Mouse (Mus musculus) stomach, embryonic 16.5 days (tissue): ENCODE measurements at regions not wholly inside any gene's neighbourhood (a gene's known extent, or its start where the extent isn't known, plus 50 kb on each side); places are given as distances from the start of the nearest gene placed in this dataset.

ENCODE experiments used
- ATAC-seq: fragments of 200-750 bp; cut with Nextera tagmentation; 2 replicates; pipeline ENCODE4 v1.8.0; 2017; ENCODE audit warnings: moderate number of reproducible peaks, moderate TSS enrichment; ENCODE audit not compliant: insufficient read depth, low FRiP score
- H3K27ac ChIP-seq: fragments of 300-500 bp; sonication (generic); 2 replicates; pipeline ENCODE4 v1.5.1; 2014; ENCODE audit warnings: low read length
- H3K27me3 ChIP-seq: fragments of 300-500 bp; sonication (generic); 2 replicates; pipeline ENCODE4 v1.6.1; 2014; ENCODE audit warnings: low read length, control low read depth, mixed read lengths; ENCODE audit not compliant: control insufficient read depth, insufficient read depth
- H3K36me3 ChIP-seq: fragments of 300-500 bp; sonication (generic); 2 replicates; pipeline ENCODE4 v1.6.1; 2014; ENCODE audit warnings: low read length; ENCODE audit not compliant: control insufficient read depth, insufficient read depth
- H3K4me1 ChIP-seq: fragments of 300-500 bp; sonication (generic); 2 replicates; pipeline ENCODE4 v1.6.1; 2014; ENCODE audit warnings: low read length, control low read depth, mixed read lengths; ENCODE audit not compliant: control insufficient read depth, insufficient read depth
- H3K4me2 ChIP-seq: fragments of 300-500 bp; sonication (generic); 2 replicates; pipeline ENCODE4 v1.6.1; 2014; ENCODE audit warnings: low read depth, low read length, mixed read lengths
- H3K4me3 ChIP-seq: fragments of 300-500 bp; sonication (generic); replicated peaks from 2 replicates; pipeline ENCODE4 v1.5.1; 2014; ENCODE audit warnings: mild to moderate bottlenecking, low read length
- H3K9ac ChIP-seq: fragments of 300-500 bp; sonication (generic); 2 replicates; pipeline ENCODE4 v1.6.1; 2014; ENCODE audit warnings: low read length
- H3K9me3 ChIP-seq: fragments of 300-500 bp; sonication (generic); replicated peaks from 2 replicates; pipeline ENCODE4 v1.6.1; 2016; ENCODE audit warnings: low read length, control low read depth; ENCODE audit not compliant: control insufficient read depth
- WGBS: fragments of 180-500 bp; shearing (Covaris S2); extraction: QIAGEN DNeasy Blood & Tissue Kit; methylation state at CpG from one replicate; pipeline ENCODE4 v1.1.7; 2014; 5-methylcytosine and 5-hydroxymethylcytosine counted together

GRCm38 (mm10) chr13:59323441-59323840 is 261.6 kb downstream of the Agtpbp1 start:
- 38% methylated on average over 5 of the region's 5 CpGs for WGBS
- no peak for ATAC-seq
- Histone ChIP-seq H3K9me3 (no peaks in the 10 kb centered on the region), H3K4me2 (no peak overlapping the region), H3K36me3 (no peaks in the 10 kb centered on the region), H3K9ac (no peak overlapping the region), H3K4me1 (no peaks in the 10 kb centered on the region), H3K27ac (no peak overlapping the region), H3K4me3 (no peak overlapping the region), H3K27me3 (no peaks in the 10 kb centered on the region)

GRCm38 (mm10) chr13:59320261-59320660 is 264.8 kb downstream of the Agtpbp1 start:
- no peaks in the 10 kb centered on the region for H3K36me3 ChIP-seq
- WGBS = 82% methylated on average over 5 of the region's 5 CpGs
- H3K27me3 ChIP-seq = no peaks in the 10 kb centered on the region
- H3K4me1 ChIP-seq = no peaks in the 10 kb centered on the region
- H3K9me3 ChIP-seq = no peaks in the 10 kb centered on the region
- no peak overlapping the region for H3K27ac ChIP-seq
- no peak overlapping the region for H3K4me3 ChIP-seq
- no peak for ATAC-seq
- no peak overlapping the region for H3K9ac ChIP-seq
- H3K4me2 ChIP-seq = no peak overlapping the region

- Histone ChIP-seq H3K9ac (no peak overlapping the region), H3K4me1 (no peaks in the 10 kb centered on the region), H3K4me2 (no peak overlapping the region), H3K9me3 (no peaks in the 10 kb centered on the region), H3K27me3 (no peaks in the 10 kb centered on the region), H3K4me3 (no peak overlapping the region), H3K27ac (no peak overlapping the region), H3K36me3 (no peaks in the 10 kb centered on the region)
- ATAC-seq = no peak
- WGBS = 56% methylated on average over 16 of the region's 16 CpGs
Measured at GRCm38 (mm10) chr13:59317458-59318005, 267.5 kb downstream of the Agtpbp1 start.

- WGBS = 46% methylated on average over 3 of the region's 3 CpGs
- Histone ChIP-seq H3K4me1 (no peaks in the 10 kb centered on the region), H3K4me3 (no peak overlapping the region), H3K27me3 (no peaks in the 10 kb centered on the region), H3K9me3 (no peaks in the 10 kb centered on the region), H3K27ac (no peak overlapping the region), H3K36me3 (no peaks in the 10 kb centered on the region), H3K4me2 (no peak overlapping the region), H3K9ac (no peak overlapping the region)
- no peak for ATAC-seq
Measured at GRCm38 (mm10) chr13:59315811-59316210, 269.2 kb downstream of the Agtpbp1 start.

GRCm38 (mm10) chr13:59314419-59314818 is 270.6 kb downstream of the Agtpbp1 start:
- no peaks in the 10 kb centered on the region for H3K9me3 ChIP-seq
- WGBS = 56% methylated on average over 1 of the region's 1 CpGs
- no peaks in the 10 kb centered on the region for H3K36me3 ChIP-seq
- no peak overlapping the region for H3K9ac ChIP-seq
- no peak overlapping the region for H3K27ac ChIP-seq
- H3K4me1 ChIP-seq = no peaks in the 10 kb centered on the region
- no peak overlapping the region for H3K4me3 ChIP-seq
- H3K4me2 ChIP-seq = no peak overlapping the region
- no peaks in the 10 kb centered on the region for H3K27me3 ChIP-seq
- ATAC-seq = no peak

GRCm38 (mm10) chr13:59313725-59314330 is 271.2 kb downstream of the Agtpbp1 start:
- ATAC-seq = no peak
- Histone ChIP-seq H3K27ac (no peak overlapping the region), H3K4me2 (no peak overlapping the region), H3K9ac (no peak overlapping the region), H3K4me3 (no peak overlapping the region), H3K36me3 (no peaks in the 10 kb centered on the region), H3K4me1 (no peaks in the 10 kb centered on the region), H3K27me3 (no peaks in the 10 kb centered on the region), H3K9me3 (no peaks in the 10 kb centered on the region)
- WGBS = 83% methylated on average over 7 of the region's 7 CpGs

- no peak overlapping the region for H3K27ac ChIP-seq
- ATAC-seq = no peak
- WGBS = 8% methylated on average over 5 of the region's 5 CpGs
- H3K4me1 ChIP-seq = no peaks in the 10 kb centered on the region
- no peak overlapping the region for H3K9ac ChIP-seq
- H3K36me3 ChIP-seq = no peaks in the 10 kb centered on the region
- H3K27me3 ChIP-seq = no peaks in the 10 kb centered on the region
- H3K4me2 ChIP-seq = no peak overlapping the region
- H3K4me3 ChIP-seq = no peak overlapping the region
- H3K9me3 ChIP-seq = no peaks in the 10 kb centered on the region
Measured at GRCm38 (mm10) chr13:59292905-59293304, 292.1 kb downstream of the Agtpbp1 start.

GRCm38 (mm10) chr13:59289127-59289526 is 295.9 kb downstream of the Agtpbp1 start:
- H3K36me3 ChIP-seq = no peaks in the 10 kb centered on the region
- no peaks in the 10 kb centered on the region for H3K27me3 ChIP-seq
- H3K4me3 ChIP-seq = no peak overlapping the region
- H3K4me1 ChIP-seq = no peaks in the 10 kb centered on the region
- no peak overlapping the region for H3K9ac ChIP-seq
- H3K4me2 ChIP-seq = no peak overlapping the region
- WGBS = 75% methylated on average over 11 of the region's 11 CpGs
- H3K27ac ChIP-seq = no peak overlapping the region
- no peaks in the 10 kb centered on the region for H3K9me3 ChIP-seq
- ATAC-seq = no peak

GRCm38 (mm10) chr13:59281199-59281598 is 303.8 kb downstream of the Agtpbp1 start:
- 79% methylated on average over 5 of the region's 5 CpGs for WGBS
- ATAC-seq = no peak
- no peak overlapping the region for H3K27ac ChIP-seq

More at GRCm38 (mm10) chr13:59281199-59281598, 303.8 kb downstream of the Agtpbp1 start:
- Histone ChIP-seq H3K9ac (no peak overlapping the region), H3K4me3 (no peak overlapping the region), H3K27me3 (no peaks in the 10 kb centered on the region), H3K4me1 (0 out of 2 replicates have a peak, but pooled peaks cover 3% of the 10 kb centered on the region), H3K36me3 (no peaks in the 10 kb centered on the region), H3K4me2 (no peak overlapping the region), H3K9me3 (no peaks in the 10 kb centered on the region)
